Mouse (Mus musculus): ENCODE data around the gene Acoxl. TPM values are rescaled to one million over a fixed set of nuclear protein-coding genes. Genes with fewer than 3 reads are reported as not detected.

Acoxl gene
- total and polyA plus RNA-seq, 3 experiments, result 0.14 TPM; not detected in 2

- Histone ChIP-seq H3K79me2 (replicated peaks; ENCODE audit: control insufficient read depth, insufficient read depth, low read length) (no peaks in the 10 kb centered on the region), H3K9ac (ENCODE audit: low read depth, low read length) (no peak overlapping the region), H3K27ac (no peak overlapping the region), H3K27me3 (ENCODE audit: control insufficient read depth, insufficient read depth, low read length) (no peaks in the 10 kb centered on the region), H3K4me3 (no peak overlapping the region), H3K4me1 (ENCODE audit: control insufficient read depth, insufficient read depth, low read length) (no peaks in the 10 kb centered on the region), H3K36me3 (ENCODE audit: control insufficient read depth, insufficient read depth, low read length) (no peaks in the 10 kb centered on the region)
- 31% methylated on average over 4 of the region's 4 CpGs for WGBS
- TF ChIP-seq EP300 (IDR thresholded peaks at IDR 0.05; ENCODE audit: insufficient read depth, low read depth, low read length) (no peak), POLR2A (IDR thresholded peaks at IDR 0.05; ENCODE audit: insufficient read depth, low read depth, low read length) (no peak), CTCF (IDR thresholded peaks at IDR 0.05) (no peak)
- intact Hi-C loops (cut with DNase I), result no loop called here
- DNase-seq, result peak; percentile 34 to 48
Measured at GRCm38 (mm10) chr2:127961802-127962433, 123.2 kb downstream of the Acoxl start.

GRCm38 (mm10) chr2:127968944-127969343 is 130.3 kb downstream of the Acoxl start:
- Histone ChIP-seq H3K9ac (ENCODE audit: low read depth, low read length) (no peak overlapping the region), H3K27me3 (ENCODE audit: control insufficient read depth, insufficient read depth, low read length) (no peaks in the 10 kb centered on the region), H3K36me3 (ENCODE audit: control insufficient read depth, insufficient read depth, low read length) (no peaks in the 10 kb centered on the region), H3K4me3 (no peak overlapping the region), H3K4me1 (ENCODE audit: control insufficient read depth, insufficient read depth, low read length) (no peaks in the 10 kb centered on the region), H3K27ac (no peak overlapping the region), H3K79me2 (replicated peaks; ENCODE audit: control insufficient read depth, insufficient read depth, low read length) (no peaks in the 10 kb centered on the region)
- 83% methylated on average over 2 of the region's 2 CpGs for WGBS
- DNase-seq, result no peak
- intact Hi-C loops (cut with DNase I), result no loop called here
- TF ChIP-seq CTCF (IDR thresholded peaks at IDR 0.05) (no peak), POLR2A (IDR thresholded peaks at IDR 0.05; ENCODE audit: insufficient read depth, low read depth, low read length) (no peak)

DNA sequence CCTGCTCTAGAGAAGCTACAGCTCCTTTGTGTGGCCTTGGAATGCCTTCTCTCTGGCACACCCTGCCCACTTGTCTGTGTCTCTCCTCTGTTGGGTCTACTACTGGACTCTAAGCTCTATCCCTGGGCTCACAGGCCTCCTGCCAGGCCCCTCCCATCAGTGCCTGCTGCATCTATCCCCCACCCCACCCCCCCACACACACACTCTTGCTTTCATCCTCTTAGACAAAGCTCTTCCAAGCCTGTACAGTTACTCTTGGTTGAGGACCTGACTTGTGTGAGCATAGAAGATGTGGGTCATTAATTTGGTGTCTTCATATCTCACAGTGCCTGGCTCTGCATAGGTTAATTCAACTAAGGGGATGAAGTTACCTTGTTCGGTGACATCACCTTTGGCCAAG is 137.6 kb downstream of the Acoxl start:
- Histone ChIP-seq H3K27ac (no peak overlapping the region), H3K4me3 (no peak overlapping the region), H3K36me3 (ENCODE audit: control insufficient read depth, insufficient read depth, low read length) (no peaks in the 10 kb centered on the region), H3K9ac (ENCODE audit: low read depth, low read length) (no peak overlapping the region), H3K4me1 (ENCODE audit: control insufficient read depth, insufficient read depth, low read length) (no peaks in the 10 kb centered on the region), H3K79me2 (replicated peaks; ENCODE audit: control insufficient read depth, insufficient read depth, low read length) (no peaks in the 10 kb centered on the region), H3K27me3 (ENCODE audit: control insufficient read depth, insufficient read depth, low read length) (no peaks in the 10 kb centered on the region)
- WGBS, result 88% methylated on average over 1 of the region's 1 CpGs
- DNase-seq, result no peak
- no peak for TF ChIP-seq CTCF (IDR thresholded peaks at IDR 0.05)
- TF ChIP-seq POLR2A (IDR thresholded peaks at IDR 0.05; ENCODE audit: insufficient read depth, low read depth, low read length), result no peak
- TF ChIP-seq EP300 (IDR thresholded peaks at IDR 0.05; ENCODE audit: insufficient read depth, low read depth, low read length), result no peak
- intact Hi-C loops (cut with DNase I), result no loop called here

DNA sequence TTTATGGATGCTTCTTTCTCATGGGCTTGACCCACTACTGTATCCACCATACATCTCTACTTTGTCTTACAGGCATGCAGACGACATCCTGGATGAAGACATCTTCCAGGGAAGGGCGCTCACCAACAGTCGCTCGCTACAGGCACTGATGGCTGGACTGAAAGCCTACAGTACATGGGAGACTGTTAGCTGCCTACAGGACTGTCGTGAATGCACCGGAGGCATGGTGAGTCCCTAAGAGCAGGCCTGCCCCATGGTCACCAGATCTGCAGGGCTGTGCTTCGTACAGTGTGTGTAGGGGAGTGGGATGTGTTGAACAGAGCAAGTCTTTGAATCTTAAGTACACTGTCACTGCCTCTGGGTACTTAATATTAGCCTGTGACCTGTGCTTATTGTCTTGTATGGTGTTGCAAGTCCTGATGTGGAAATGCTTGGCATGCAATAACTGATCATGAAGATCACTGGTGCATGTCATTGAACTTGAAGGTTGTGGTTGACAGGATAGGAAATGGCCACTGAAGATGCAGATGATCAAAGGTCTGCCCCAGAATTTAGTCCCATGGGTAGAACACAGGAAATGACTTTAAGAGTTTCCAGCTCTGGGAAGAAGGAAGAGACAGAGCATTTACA is 140.0 kb downstream of the Acoxl start:
- Histone ChIP-seq H3K9ac (ENCODE audit: low read depth, low read length) (no peak overlapping the region), H3K36me3 (ENCODE audit: control insufficient read depth, insufficient read depth, low read length) (no peaks in the 10 kb centered on the region), H3K27ac (no peak overlapping the region), H3K27me3 (ENCODE audit: control insufficient read depth, insufficient read depth, low read length) (no peaks in the 10 kb centered on the region), H3K4me1 (ENCODE audit: control insufficient read depth, insufficient read depth, low read length) (no peaks in the 10 kb centered on the region), H3K4me3 (no peak overlapping the region), H3K79me2 (replicated peaks; ENCODE audit: control insufficient read depth, insufficient read depth, low read length) (no peaks in the 10 kb centered on the region)
- WGBS, result 87% methylated on average over 7 of the region's 7 CpGs
- DNase-seq, result no peak
- TF ChIP-seq POLR2A (IDR thresholded peaks at IDR 0.05; ENCODE audit: insufficient read depth, low read depth, low read length) (no peak), CTCF (IDR thresholded peaks at IDR 0.05) (no peak), EP300 (IDR thresholded peaks at IDR 0.05; ENCODE audit: insufficient read depth, low read depth, low read length) (no peak)
- intact Hi-C loops (cut with DNase I), result no loop called here

- 93% methylated on average over 3 of the region's 3 CpGs for WGBS
- Histone ChIP-seq H3K27ac (no peak overlapping the region), H3K27me3 (ENCODE audit: control insufficient read depth, insufficient read depth, low read length) (no peaks in the 10 kb centered on the region), H3K36me3 (ENCODE audit: control insufficient read depth, insufficient read depth, low read length) (no peaks in the 10 kb centered on the region), H3K4me1 (ENCODE audit: control insufficient read depth, insufficient read depth, low read length) (no peaks in the 10 kb centered on the region), H3K79me2 (replicated peaks; ENCODE audit: control insufficient read depth, insufficient read depth, low read length) (no peaks in the 10 kb centered on the region), H3K9ac (ENCODE audit: low read depth, low read length) (no peak overlapping the region), H3K4me3 (no peak overlapping the region)
- DNase-seq, result no peak
- intact Hi-C loops (cut with DNase I), result no loop called here
- TF ChIP-seq CTCF (IDR thresholded peaks at IDR 0.05) (no peak), EP300 (IDR thresholded peaks at IDR 0.05; ENCODE audit: insufficient read depth, low read depth, low read length) (no peak), POLR2A (IDR thresholded peaks at IDR 0.05; ENCODE audit: insufficient read depth, low read depth, low read length) (no peak)
Measured at GRCm38 (mm10) chr2:127982610-127983009, 143.9 kb downstream of the Acoxl start.

DNA sequence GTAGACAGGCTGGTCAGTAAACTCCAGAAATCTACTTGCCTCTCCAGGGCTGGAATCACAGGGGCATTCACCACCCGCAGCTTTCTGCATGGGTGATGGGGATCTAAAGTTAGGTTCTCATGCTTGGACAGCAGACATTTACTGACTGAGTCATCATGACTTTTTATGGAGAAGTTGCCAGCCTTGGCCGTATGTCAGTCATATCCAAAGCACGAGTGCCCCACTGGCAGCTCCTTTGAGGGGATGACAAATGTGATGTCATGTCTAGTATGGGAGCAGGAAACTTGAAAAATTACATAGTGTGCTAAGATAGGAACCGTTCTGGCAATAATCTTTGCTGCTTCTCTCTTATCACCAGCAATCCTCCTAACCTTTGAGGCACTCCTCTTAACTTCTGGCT is 144.6 kb downstream of the Acoxl start:
- no peaks in the 10 kb centered on the region for H3K36me3 ChIP-seq (ENCODE audit: control insufficient read depth, insufficient read depth, low read length)
- no peak overlapping the region for H3K27ac ChIP-seq
- TF ChIP-seq POLR2A (IDR thresholded peaks at IDR 0.05; ENCODE audit: insufficient read depth, low read depth, low read length) (no peak), CTCF (IDR thresholded peaks at IDR 0.05) (no peak), EP300 (IDR thresholded peaks at IDR 0.05; ENCODE audit: insufficient read depth, low read depth, low read length) (no peak)
- H3K79me2 ChIP-seq (replicated peaks; ENCODE audit: control insufficient read depth, insufficient read depth, low read length), result no peaks in the 10 kb centered on the region
- DNase-seq, result no peak
- no peaks in the 10 kb centered on the region for H3K4me1 ChIP-seq (ENCODE audit: control insufficient read depth, insufficient read depth, low read length)
- intact Hi-C loops (cut with DNase I), result no loop called here
- H3K27me3 ChIP-seq (ENCODE audit: control insufficient read depth, insufficient read depth, low read length), result no peaks in the 10 kb centered on the region
- no peak overlapping the region for H3K4me3 ChIP-seq
- 44% methylated on average over 4 of the region's 4 CpGs for WGBS
- no peak overlapping the region for H3K9ac ChIP-seq (ENCODE audit: low read depth, low read length)

Measured in heart, adult 2 months (tissue).